Mouse (Mus musculus): ENCODE results near the gene Tent2. TPM values are rescaled to one million over a fixed set of nuclear protein-coding genes. Genes with fewer than 3 reads are reported as not detected.

Tent2 gene
- polyA plus RNA-seq (2014; fragmentation: Nextera tagmentation; extraction: Ambion mirVana): 48.6 and 54.6 TPM in 2 replicates

DNA sequence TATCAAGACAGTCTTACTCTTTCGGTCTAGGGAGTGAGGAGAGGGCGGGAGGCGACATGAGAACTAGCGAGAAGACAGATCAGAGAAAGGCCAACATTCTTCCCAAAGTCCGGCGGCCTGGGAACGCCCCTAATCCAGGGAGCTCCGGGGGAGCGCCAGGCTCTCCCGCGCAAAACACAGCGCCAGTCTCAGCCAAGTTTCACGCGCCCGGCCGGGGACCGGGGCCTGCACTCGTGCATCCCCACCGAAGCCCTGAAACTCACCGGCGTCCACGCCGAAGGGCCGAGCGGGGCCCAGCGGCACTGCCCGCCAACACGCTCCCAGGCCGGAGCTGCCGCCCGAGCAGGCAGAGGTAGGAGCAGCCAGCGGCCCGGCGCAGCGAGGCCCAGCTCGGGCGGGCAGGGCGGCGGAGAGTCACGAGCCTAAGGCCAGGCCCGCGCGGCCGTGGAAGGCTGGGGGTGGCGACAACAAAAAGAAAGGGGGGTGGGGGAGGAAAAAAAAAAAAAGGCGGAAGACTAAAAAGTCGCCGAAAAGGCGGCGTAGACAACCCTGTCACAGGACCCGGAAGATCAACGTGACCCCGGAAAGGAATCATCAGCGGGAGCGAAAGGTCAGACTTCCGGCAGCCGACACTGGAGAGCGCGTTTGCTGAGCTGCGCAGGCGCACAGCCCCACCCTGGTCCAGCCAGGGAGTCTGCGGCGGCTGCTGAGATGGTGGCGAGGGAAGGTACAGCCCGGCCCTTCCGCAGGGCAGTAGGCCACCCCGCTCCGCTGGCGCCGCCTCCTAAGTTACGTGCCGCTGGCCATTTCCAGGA, at the start of gene Tent2:
Gene Tent2, minus strand, starts transcription at position 555 of the 815 bp plus-strand sequence.
- no peaks in the 10 kb centered on the region for H3K27me3 ChIP-seq (ENCODE audit: control insufficient read depth, insufficient read depth, low read length)
- H3K4me2 ChIP-seq (ENCODE audit: low read depth, low read length): peak within 1 kb of the TSS; percentile 84
- H3K4me3 ChIP-seq (ENCODE audit: low read depth, low read length): peak within 1 kb of the TSS; percentile 80
- no peaks in the 10 kb centered on the region for H3K36me3 ChIP-seq (ENCODE audit: control insufficient read depth, insufficient read depth, low read length)
- H3K9ac ChIP-seq (replicated peaks; ENCODE audit: low read depth, low read length): peak within 1 kb of the TSS; percentile 95
- H3K4me1 ChIP-seq (ENCODE audit: control insufficient read depth, insufficient read depth, low read length): peaks cover 11% of the 10 kb centered on the region
- no peaks in the 10 kb centered on the region for H3K9me3 ChIP-seq (ENCODE audit: control insufficient read depth, low read length)
- WGBS: under 1% methylated on average over 71 of the region's 72 CpGs
- peak; percentile 100 for ATAC-seq (ENCODE audit: low read depth)
- peak within 1 kb of the TSS; percentile 89 for H3K27ac ChIP-seq (ENCODE audit: low read depth, low read length)

DNA sequence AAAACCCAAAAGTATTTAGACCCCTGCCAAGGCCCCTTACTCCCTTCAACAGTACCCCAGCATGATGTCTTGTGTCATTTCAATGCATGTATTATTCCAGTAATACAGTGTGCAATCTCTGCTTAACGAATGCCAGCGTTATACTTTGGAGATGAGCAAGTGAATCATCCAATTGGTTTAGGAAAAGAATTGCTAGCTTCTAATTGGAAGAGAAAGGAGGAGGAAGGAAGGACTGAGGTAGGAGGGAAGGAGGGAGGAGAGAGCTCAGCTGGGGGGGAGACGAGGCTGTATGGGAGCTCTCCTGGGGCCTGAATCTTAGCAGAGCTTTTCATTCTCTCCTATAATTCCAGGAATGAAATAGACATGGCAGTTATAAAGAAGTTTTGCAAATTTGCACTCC, 49.0 kb upstream of the Tent2 start:
- H3K36me3 ChIP-seq (ENCODE audit: control insufficient read depth, insufficient read depth, low read length): no peaks in the 10 kb centered on the region
- no peak overlapping the region for H3K4me3 ChIP-seq (ENCODE audit: low read depth, low read length)
- H3K9ac ChIP-seq (replicated peaks; ENCODE audit: low read depth, low read length): no peak overlapping the region
- ATAC-seq (ENCODE audit: low read depth): no peak
- H3K4me1 ChIP-seq (ENCODE audit: control insufficient read depth, insufficient read depth, low read length): no peaks in the 10 kb centered on the region
- no peak overlapping the region for H3K4me2 ChIP-seq (ENCODE audit: low read depth, low read length)
- H3K27me3 ChIP-seq (ENCODE audit: control insufficient read depth, insufficient read depth, low read length): no peaks in the 10 kb centered on the region
- H3K27ac ChIP-seq (ENCODE audit: low read depth, low read length): no peak overlapping the region
- 33% methylated on average over 3 of the region's 3 CpGs for WGBS
- H3K9me3 ChIP-seq (ENCODE audit: control insufficient read depth, low read length): no peaks in the 10 kb centered on the region

DNA sequence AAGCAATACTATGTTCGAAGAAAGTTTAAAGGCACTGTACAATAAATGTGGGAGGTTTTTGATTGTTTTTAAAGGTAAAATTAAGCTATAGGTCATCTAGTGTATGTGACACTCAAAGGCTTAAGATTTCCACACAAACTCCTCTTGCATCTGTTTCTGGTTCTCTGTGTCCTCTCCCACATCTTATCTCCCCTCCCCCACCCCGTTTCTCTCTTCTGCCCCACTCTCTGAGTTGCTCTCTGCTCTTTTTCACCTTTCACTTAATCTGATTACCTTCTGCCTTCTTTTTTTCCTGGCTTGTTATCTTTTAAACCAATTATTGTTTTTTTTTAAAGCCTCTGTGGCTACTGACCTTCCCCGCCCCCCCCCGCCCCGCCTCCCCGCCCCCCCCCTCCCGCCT, 47.4 kb upstream of the Tent2 start:
- no peak for ATAC-seq (ENCODE audit: low read depth)
- Histone ChIP-seq H3K27me3 (ENCODE audit: control insufficient read depth, insufficient read depth, low read length) (no peaks in the 10 kb centered on the region), H3K27ac (ENCODE audit: low read depth, low read length) (no peak overlapping the region), H3K4me2 (ENCODE audit: low read depth, low read length) (no peak overlapping the region), H3K9ac (replicated peaks; ENCODE audit: low read depth, low read length) (no peak overlapping the region), H3K36me3 (ENCODE audit: control insufficient read depth, insufficient read depth, low read length) (no peaks in the 10 kb centered on the region), H3K4me1 (ENCODE audit: control insufficient read depth, insufficient read depth, low read length) (no peaks in the 10 kb centered on the region), H3K4me3 (ENCODE audit: low read depth, low read length) (no peak overlapping the region), H3K9me3 (ENCODE audit: control insufficient read depth, low read length) (no peaks in the 10 kb centered on the region)
- 87% methylated on average over 3 of the region's 7 CpGs for WGBS

DNA sequence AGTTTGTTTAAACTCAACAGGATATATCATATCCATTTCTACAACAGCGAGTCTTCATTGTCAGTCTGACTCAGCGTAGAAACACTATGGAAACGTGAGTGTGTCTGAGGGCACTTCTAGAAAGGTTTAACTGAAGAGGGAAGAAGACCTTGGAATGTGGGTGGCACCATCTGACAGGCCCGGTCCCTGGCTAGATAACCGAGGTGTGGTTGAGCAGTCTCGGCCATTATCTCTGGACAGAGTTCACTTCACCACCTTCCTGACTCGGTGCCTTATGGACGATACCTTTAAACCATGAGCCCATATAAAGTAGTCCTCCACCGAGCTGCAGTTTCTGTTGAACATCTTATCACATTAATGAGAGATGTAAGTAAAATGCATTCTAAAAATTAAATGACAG, 46.9 kb upstream of the Tent2 start:
- Histone ChIP-seq H3K4me1 (ENCODE audit: control insufficient read depth, insufficient read depth, low read length) (no peaks in the 10 kb centered on the region), H3K4me3 (ENCODE audit: low read depth, low read length) (no peak overlapping the region), H3K9me3 (ENCODE audit: control insufficient read depth, low read length) (no peaks in the 10 kb centered on the region), H3K9ac (replicated peaks; ENCODE audit: low read depth, low read length) (no peak overlapping the region), H3K27ac (ENCODE audit: low read depth, low read length) (no peak overlapping the region), H3K27me3 (ENCODE audit: control insufficient read depth, insufficient read depth, low read length) (no peaks in the 10 kb centered on the region), H3K4me2 (ENCODE audit: low read depth, low read length) (no peak overlapping the region), H3K36me3 (ENCODE audit: control insufficient read depth, insufficient read depth, low read length) (no peaks in the 10 kb centered on the region)
- ATAC-seq (ENCODE audit: low read depth): no peak
- 90% methylated on average over 9 of the region's 9 CpGs for WGBS

DNA sequence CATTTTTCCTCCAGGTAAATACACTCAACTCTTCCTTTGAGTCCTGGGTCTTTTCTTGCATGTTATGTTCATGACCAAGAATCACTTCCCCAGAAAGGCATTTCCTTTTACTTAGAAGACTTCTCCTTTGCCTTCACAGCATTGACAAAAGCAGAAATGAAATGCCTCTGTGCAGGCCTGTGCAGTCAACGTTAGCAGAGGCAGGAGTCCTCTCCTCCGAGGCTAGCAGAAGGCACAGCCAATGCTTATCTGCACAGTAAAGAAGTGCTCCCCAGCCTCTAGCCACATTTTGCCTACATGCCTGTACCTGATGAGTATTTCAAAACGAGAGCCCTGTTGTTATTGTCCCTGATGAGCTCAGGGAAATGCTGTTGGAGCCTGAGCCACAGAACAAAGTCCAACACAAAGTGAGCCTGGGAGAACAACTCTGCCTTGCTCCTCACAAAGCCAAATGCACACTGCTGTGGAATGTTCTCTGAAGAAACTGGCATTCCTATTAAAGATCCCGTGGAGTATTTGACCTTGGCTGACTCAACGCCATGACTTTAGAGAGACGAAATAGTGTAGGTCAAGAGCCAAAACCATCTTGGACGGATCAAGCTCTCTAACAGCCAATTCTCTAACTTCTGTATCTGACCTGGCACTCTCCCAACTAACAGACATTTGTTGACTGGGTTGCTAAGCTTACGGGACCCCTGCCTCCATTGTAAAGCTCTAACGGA, 45.7 kb upstream of the Tent2 start:
- Histone ChIP-seq H3K4me3 (ENCODE audit: low read depth, low read length) (no peak overlapping the region), H3K9me3 (ENCODE audit: control insufficient read depth, low read length) (no peaks in the 10 kb centered on the region), H3K27me3 (ENCODE audit: control insufficient read depth, insufficient read depth, low read length) (no peaks in the 10 kb centered on the region), H3K4me1 (ENCODE audit: control insufficient read depth, insufficient read depth, low read length) (no peaks in the 10 kb centered on the region), H3K4me2 (ENCODE audit: low read depth, low read length) (no peak overlapping the region), H3K36me3 (ENCODE audit: control insufficient read depth, insufficient read depth, low read length) (no peaks in the 10 kb centered on the region), H3K9ac (replicated peaks; ENCODE audit: low read depth, low read length) (no peak overlapping the region), H3K27ac (ENCODE audit: low read depth, low read length) (no peak overlapping the region)
- 78% methylated on average over 9 of the region's 9 CpGs for WGBS
- ATAC-seq (ENCODE audit: low read depth): no peak

DNA sequence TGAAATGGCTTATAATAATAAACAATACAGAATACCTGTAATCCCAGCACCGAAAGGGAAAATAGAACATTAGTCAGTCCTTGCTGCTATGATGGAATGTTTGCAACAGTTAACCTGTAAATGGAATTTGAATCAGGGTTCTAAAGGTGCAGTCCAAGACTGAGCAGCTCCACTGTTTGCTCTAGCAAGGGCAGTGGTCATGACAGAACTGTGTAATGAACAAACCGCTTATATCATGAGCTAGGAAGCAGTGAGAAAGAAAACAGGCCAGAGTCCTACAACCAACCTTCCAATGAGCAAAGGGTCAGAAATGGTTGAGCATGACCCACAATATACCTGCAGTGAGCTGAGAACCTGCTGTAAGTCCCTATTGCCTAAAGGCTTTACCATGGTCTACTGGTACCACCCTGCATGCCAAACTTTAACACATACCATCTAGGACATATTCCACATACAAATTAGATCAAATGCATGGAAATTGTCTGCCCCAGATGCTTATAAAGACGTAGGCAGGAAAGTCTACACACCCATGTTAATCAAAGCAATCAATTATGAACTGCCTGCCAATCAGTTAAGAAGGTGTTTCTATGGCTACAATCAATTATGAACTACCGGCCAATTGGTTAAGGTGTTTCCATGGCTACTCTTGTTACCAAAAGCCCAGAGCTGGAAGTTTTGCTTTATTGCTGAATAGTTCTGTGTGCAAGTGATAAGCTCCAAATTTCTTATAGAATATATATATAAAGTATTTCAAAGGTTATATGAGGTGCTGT, 42.3 kb upstream of the Tent2 start:
- Histone ChIP-seq H3K4me1 (ENCODE audit: control insufficient read depth, insufficient read depth, low read length) (no peaks in the 10 kb centered on the region), H3K4me3 (ENCODE audit: low read depth, low read length) (no peak overlapping the region), H3K9ac (replicated peaks; ENCODE audit: low read depth, low read length) (no peak overlapping the region), H3K4me2 (ENCODE audit: low read depth, low read length) (no peak overlapping the region), H3K36me3 (ENCODE audit: control insufficient read depth, insufficient read depth, low read length) (no peaks in the 10 kb centered on the region), H3K27me3 (ENCODE audit: control insufficient read depth, insufficient read depth, low read length) (no peaks in the 10 kb centered on the region), H3K9me3 (ENCODE audit: control insufficient read depth, low read length) (no peaks in the 10 kb centered on the region), H3K27ac (ENCODE audit: low read depth, low read length) (no peak overlapping the region)
- no peak for ATAC-seq (ENCODE audit: low read depth)
- WGBS: 82% methylated on average over 4 of the region's 4 CpGs

DNA sequence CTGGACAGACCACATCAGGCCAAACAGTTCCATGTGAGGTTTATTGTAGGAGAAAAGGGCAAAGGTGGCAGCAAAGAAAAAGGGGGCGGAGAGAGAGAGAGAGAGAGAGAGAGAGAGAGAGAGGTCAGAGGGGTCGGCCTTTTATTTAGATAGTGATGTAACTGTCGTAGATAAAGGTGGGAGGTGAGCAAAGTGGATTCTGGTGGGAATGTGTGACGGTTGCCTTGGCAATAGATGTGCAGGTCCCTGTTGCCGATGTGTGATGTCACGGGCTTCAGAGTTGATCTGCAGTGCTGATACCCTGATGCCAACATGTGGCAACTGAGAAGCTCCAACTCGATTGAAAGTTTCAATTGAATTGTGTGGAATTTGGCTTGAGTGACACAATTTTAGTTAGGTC, 40.1 kb upstream of the Tent2 start:
- Histone ChIP-seq H3K9ac (replicated peaks; ENCODE audit: low read depth, low read length) (no peak overlapping the region), H3K4me1 (ENCODE audit: control insufficient read depth, insufficient read depth, low read length) (no peaks in the 10 kb centered on the region), H3K4me3 (ENCODE audit: low read depth, low read length) (no peak overlapping the region), H3K4me2 (ENCODE audit: low read depth, low read length) (no peak overlapping the region), H3K9me3 (ENCODE audit: control insufficient read depth, low read length) (no peaks in the 10 kb centered on the region), H3K27me3 (ENCODE audit: control insufficient read depth, insufficient read depth, low read length) (no peaks in the 10 kb centered on the region), H3K36me3 (ENCODE audit: control insufficient read depth, insufficient read depth, low read length) (no peaks in the 10 kb centered on the region), H3K27ac (ENCODE audit: low read depth, low read length) (no peak overlapping the region)
- ATAC-seq (ENCODE audit: low read depth): no peak
- 82% methylated on average over 7 of the region's 7 CpGs for WGBS

DNA sequence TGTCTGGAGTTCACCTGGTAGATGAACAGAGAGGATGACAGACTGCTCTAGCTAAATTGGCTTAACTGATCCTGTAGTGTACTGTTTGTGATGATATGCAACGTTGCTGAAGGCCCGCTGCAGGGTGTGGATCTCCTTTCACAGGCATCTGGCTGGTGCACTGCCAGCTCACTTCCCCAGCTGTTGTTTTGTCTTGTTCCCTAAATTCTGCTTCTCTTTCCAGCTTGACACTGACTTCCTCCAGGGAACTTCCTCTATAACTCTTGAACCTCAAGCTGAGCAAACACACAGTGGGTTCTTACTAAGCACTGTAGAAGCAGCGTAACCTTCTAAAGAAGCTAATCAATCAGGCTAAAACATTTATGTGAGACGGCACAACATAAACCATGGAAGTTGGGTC, 38.8 kb upstream of the Tent2 start:
- no peak for ATAC-seq (ENCODE audit: low read depth)
- Histone ChIP-seq H3K27me3 (ENCODE audit: control insufficient read depth, insufficient read depth, low read length) (no peaks in the 10 kb centered on the region), H3K27ac (ENCODE audit: low read depth, low read length) (no peak overlapping the region), H3K4me3 (ENCODE audit: low read depth, low read length) (no peak overlapping the region), H3K36me3 (ENCODE audit: control insufficient read depth, insufficient read depth, low read length) (no peaks in the 10 kb centered on the region), H3K9me3 (ENCODE audit: control insufficient read depth, low read length) (no peaks in the 10 kb centered on the region), H3K4me1 (ENCODE audit: control insufficient read depth, insufficient read depth, low read length) (no peaks in the 10 kb centered on the region), H3K4me2 (ENCODE audit: low read depth, low read length) (no peak overlapping the region), H3K9ac (replicated peaks; ENCODE audit: low read depth, low read length) (no peak overlapping the region)
- 76% methylated on average over 4 of the region's 4 CpGs for WGBS

DNA sequence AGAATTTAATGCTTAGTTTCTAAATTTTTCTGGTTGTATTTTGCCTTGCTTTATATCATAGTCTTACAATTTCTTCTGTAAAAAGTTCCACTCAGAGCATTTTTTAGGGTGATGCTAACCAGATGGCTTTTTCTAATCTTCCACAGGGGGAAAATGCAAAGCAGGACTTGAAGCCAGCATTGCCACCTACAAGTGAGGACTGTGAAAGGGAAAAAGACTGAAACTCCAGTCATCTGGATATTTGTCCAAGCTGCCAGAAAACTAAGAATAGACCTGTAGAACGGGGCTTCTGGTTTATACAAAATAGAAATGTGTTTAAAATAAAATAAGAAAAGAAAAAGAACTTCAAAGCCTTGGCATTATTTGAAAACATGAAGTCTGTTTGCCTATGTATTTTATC, 19.6 kb upstream of the Tent2 start:
- WGBS: 81% methylated on average over 1 of the region's 1 CpGs
- no peak overlapping the region for H3K9ac ChIP-seq (replicated peaks; ENCODE audit: low read depth, low read length)
- H3K27me3 ChIP-seq (ENCODE audit: control insufficient read depth, insufficient read depth, low read length): no peaks in the 10 kb centered on the region
- no peak overlapping the region for H3K27ac ChIP-seq (ENCODE audit: low read depth, low read length)
- H3K4me2 ChIP-seq (ENCODE audit: low read depth, low read length): no peak overlapping the region
- no peaks in the 10 kb centered on the region for H3K4me1 ChIP-seq (ENCODE audit: control insufficient read depth, insufficient read depth, low read length)
- no peaks in the 10 kb centered on the region for H3K36me3 ChIP-seq (ENCODE audit: control insufficient read depth, insufficient read depth, low read length)
- no peak for ATAC-seq (ENCODE audit: low read depth)
- no peak overlapping the region for H3K4me3 ChIP-seq (ENCODE audit: low read depth, low read length)
- no peaks in the 10 kb centered on the region for H3K9me3 ChIP-seq (ENCODE audit: control insufficient read depth, low read length)
